Mouse (Mus musculus) frontal cortex, postnatal 36 days (tissue): Measurements from ENCODE around the gene Ndufa11.

Source experiments
- DNase-seq, 2 experiments: peaks; one replicate each; pipeline ENCODE4 v3.0.0; 2022; ENCODE audit warnings: low spot score in 2 of 2

Ndufa11 gene

DNA sequence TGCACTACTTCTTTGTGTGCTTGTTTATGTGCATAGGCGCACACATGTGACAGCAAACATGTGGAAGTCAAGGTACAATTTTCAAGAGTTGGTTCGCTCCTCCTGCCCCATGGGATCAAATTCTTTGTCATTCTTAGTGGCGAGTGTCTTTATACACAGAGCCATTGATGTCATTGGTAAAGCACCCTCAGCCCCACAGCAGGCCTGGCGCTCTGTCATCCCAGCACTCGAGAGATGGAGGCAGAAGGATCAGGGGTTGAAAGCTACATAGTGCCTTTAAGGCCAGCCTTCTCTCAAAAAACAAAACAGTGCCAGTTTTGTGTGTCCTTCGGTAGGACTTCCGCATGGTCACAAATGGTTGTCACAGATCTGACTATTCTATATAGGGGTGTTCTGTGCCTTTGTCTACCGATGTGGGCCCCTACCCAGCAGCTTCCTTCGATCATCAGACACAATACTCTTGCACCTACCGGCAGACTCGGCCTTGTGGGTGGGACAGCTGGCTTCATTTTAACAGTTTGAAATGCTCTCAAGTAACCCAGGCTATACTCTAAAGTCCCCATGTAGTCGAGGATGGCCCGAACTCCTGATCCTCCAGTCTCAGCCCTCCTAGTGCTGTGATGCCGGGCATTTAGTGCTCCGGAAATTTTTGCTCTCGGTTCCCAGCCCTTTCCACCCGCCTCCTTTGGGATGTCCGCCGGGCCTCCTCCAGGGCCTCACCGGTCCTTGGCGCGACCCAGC lies 1.5 kb upstream of the Ndufa11 start:
- DNase-seq = no peak

GRCm38 (mm10) chr17:56716655-56717362 lies 758 bp upstream of the Ndufa11 start:
- DNase-seq = peak; percentile 94 to 99

- DNase-seq = no peak
Observed at GRCm38 (mm10) chr17:56722441-56722840, 4.9 kb downstream of the Ndufa11 start.

DNA sequence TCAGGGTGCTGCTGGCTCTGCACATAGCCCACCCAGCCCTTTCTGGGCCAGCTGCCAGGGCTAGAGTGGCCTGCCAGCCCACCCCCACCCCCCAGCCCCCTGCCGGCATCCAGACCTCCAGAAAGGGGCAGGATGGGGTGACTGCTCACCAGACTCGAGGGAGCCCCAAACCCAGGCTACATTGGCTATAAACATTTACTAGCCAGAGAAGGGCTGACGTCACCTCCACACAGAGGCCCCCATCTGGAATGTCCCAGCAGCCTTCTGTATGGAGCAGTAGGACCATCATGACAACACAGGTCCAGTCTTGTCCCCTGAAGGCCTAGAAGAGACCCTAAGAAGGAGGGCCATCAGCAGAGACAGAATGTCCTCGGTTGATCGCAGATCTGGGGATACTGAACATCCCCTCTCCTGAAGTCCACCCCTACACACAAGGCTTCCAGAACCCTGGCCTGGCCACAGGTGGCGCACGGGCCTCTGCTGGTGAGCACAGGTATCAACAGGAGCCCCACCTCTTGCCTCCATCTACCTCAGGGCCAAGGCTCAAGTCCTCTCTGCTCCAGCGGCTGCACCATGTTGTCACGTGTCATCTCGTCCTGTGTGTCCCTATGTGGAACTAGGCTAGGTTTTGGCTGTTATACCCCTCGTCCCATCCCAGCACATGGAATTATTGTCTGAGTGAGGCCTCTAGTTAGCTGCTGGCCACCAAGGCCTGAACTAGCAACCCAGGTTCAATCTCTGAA lies 6.0 kb downstream of the Ndufa11 start:
- DNase-seq = no peak

- DNase-seq = no peak
Observed at GRCm38 (mm10) chr17:56727029-56727649, 9.6 kb downstream of the Ndufa11 start.

GRCm38 (mm10) chr17:56727659-56728058 lies 10.1 kb downstream of the Ndufa11 start:
- no peak for DNase-seq

DNA sequence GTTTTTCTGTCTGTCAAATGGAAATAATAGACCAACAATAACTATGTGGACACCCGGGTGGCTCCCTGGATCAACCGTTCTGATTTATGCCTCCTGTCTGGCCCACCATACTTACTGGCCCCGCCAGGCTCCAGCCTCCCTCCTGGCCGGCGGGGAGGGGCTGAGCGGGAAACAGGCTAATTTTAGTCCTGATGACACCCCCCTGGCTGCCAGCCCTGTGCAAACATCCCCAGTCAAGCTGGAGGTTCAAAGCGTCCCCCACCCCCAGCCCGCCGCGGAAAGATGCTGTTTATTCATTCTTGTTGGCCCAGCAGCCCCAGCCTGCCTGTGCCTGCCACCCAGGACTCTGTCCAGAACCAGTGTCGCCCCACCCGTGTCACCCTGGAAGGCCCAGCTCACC lies 10.6 kb downstream of the Ndufa11 start:
- DNase-seq = no peak

DNA sequence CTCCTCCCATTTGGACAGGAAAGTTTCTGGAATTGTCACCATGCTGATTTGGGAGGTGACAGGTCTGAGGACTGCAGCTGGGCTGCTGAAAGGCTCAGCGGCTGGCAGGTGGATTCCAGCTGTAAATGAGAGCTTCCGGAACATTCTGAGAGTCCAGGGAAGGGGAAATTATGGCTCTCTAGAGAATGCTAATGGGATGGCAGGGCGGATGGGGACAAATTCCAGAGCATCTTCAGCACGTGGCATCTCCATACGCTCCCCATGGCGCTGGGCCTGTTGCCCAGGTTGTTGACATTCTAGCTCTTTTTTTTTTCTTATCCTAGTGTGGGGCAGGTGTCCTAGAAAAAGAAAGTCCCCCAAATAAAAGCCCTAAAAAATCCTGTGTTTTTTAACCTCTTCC lies 11.6 kb downstream of the Ndufa11 start:
- no peak for DNase-seq

GRCm38 (mm10) chr17:56729656-56730055 lies 12.1 kb downstream of the Ndufa11 start:
- DNase-seq = no peak

GRCm38 (mm10) chr17:56736534-56736933 lies 19.0 kb downstream of the Ndufa11 start:
- DNase-seq = no peak

GRCm38 (mm10) chr17:56738221-56738620 lies 20.7 kb downstream of the Ndufa11 start:
- no peak for DNase-seq

GRCm38 (mm10) chr17:56740118-56740787 lies 22.7 kb downstream of the Ndufa11 start:
- no peak for DNase-seq

DNA sequence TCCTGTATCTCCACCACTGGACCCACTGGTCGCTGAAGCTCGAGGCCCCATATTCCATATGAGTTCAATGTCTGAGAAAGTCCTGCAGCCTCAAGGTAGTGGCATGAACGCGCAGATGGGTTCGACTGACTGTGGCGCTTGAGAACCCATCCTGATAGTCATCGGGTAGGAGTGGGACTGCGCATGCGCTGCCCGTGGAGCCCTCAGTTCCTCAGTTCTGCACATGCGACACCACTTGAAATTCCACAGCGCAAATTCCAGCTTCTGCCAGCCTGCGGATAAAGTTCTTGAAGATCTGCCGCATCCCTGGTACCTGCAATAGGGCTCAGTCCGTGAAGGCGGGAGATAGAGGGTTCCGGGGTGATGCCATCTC lies 23.2 kb downstream of the Ndufa11 start:
- DNase-seq = no peak

DNA sequence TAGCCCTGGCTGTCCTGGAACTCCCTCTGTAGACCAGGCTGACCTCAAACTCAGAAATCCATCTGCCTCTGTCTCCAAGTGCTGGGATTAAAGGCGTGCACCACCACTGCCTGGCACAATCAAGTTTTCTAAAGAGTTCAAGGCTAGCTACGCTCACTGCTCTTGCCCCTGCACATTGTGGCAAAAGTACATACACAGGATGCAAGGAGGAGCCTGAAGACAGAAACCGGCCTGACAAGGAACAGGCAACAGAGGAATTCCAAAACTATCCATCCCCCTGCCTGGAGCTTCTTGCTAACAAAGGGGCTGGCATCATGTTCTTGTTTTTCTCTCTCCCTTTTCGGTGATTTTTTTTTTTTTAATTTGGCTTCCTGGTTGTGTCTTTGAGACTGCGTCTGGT lies 26.6 kb downstream of the Ndufa11 start:
- no peak for DNase-seq

GRCm38 (mm10) chr17:56751404-56752072 lies 34.0 kb downstream of the Ndufa11 start:
- DNase-seq = no peak

GRCm38 (mm10) chr17:56753452-56753851 lies 35.9 kb downstream of the Ndufa11 start:
- DNase-seq = no peak

DNA sequence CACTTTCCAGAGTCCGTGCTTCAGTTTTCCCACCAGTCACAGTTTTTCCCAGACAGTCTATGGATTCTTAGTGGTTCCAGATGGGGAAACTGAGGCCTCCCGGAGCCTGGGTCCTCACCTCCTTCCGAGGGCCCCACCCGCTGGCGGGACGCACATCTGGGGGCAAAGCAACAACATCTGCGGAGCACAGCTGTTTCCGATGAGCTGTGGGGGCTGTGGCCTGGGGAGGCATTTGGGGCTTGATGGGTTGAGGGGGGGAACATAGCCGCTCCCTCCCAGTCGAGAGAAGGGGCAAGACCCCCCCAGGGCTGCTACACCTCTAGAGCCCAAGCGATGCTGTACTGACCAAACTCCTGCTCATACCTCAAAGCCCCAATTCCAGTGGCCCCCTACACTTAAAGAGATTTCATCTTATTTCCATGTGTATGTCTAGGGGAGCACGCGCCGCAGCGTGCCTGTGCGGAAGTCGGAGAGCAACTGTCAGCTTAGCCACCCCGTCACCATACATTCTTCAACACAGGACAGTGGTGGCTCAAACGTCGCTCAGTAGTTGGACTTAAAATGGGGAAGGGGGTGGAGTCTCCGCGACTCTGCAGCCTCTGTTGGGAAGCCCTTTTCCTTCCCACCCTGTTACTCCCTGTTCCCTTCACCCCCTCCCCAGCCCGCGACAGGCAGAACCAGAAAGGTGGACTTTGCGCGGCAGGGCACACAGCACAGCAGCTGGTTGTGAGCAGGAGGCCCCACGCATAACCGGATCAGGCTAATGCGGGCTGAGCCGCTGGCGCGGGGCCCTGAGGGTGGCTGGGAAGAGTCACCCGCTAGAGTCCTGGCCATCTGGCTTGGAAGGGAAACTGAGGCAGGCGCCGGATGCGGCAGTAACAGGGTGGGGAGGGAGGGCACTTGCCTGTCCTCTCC lies 37.0 kb downstream of the Ndufa11 start:
- no peak for DNase-seq

GRCm38 (mm10) chr17:56756703-56757399 lies 39.3 kb downstream of the Ndufa11 start:
- no peak for DNase-seq

- peak; percentile 40 to 60 for DNase-seq
Observed at GRCm38 (mm10) chr17:56757416-56758123, 40.0 kb downstream of the Ndufa11 start, which contains the start of gene Nrtn. Gene Nrtn (minus strand): TSS chr17:56757530.
